Mouse (Mus musculus) heart, embryonic 14.5 days (tissue): ENCODE results near the gene Adssl1. TPM values are rescaled to one million over a fixed set of nuclear protein-coding genes. Genes with fewer than 3 reads are reported as not detected.
A peak's percentile ranks its signal among the peaks of the same experiment; 100 is the strongest.

Experiments used
- ATAC-seq: fragments of 200-750 bp; cut with Nextera tagmentation; 2 replicates; pipeline ENCODE4 v1.8.0; 2017; ENCODE audit warnings: low read depth, moderate TSS enrichment; ENCODE audit not compliant: insufficient number of reproducible peaks, insufficient read depth, low FRiP score
- H3K27ac ChIP-seq, 2 experiments: fragments of 200-500 bp in 1 of 2; fragments of 300-500 bp in 1 of 2; sonication (generic) in 1 of 2; replicated peaks in 1 of 2; 2 replicates each; pipeline ENCODE4 v1.5.1; 2012 to 2014; ENCODE audit warnings: low read depth in 2 of 2, low read length in 2 of 2, control low read depth in 1 of 2, mild to moderate bottlenecking in 1 of 2, mixed read lengths in 1 of 2; ENCODE audit not compliant: control insufficient read depth in 1 of 2, insufficient read depth in 1 of 2
- H3K27me3 ChIP-seq: fragments of 300-500 bp; sonication (generic); 2 replicates; pipeline ENCODE4 v1.6.1; 2014; ENCODE audit warnings: mild to moderate bottlenecking, low read length, control low read depth; ENCODE audit not compliant: control insufficient read depth, insufficient read depth
- H3K36me3 ChIP-seq: fragments of 300-500 bp; sonication (generic); 2 replicates; pipeline ENCODE4 v1.6.1; 2014; ENCODE audit warnings: mild to moderate bottlenecking, control low read depth, low read length, mixed read lengths; ENCODE audit not compliant: control insufficient read depth, insufficient read depth
- H3K4me1 ChIP-seq, 2 experiments: fragments of 200-500 bp in 1 of 2; fragments of 300-500 bp in 1 of 2; sonication (generic) in 1 of 2; 2 replicates each; pipeline ENCODE4 v1.6.1; 2012 to 2014; ENCODE audit warnings: low read length in 2 of 2, control low read depth in 1 of 2, mixed read lengths in 1 of 2; ENCODE audit not compliant: control insufficient read depth in 2 of 2, insufficient read depth in 2 of 2
- H3K4me2 ChIP-seq: fragments of 300-500 bp; sonication (generic); 2 replicates; pipeline ENCODE4 v1.6.1; 2014; ENCODE audit warnings: mild to moderate bottlenecking, low read length
- H3K4me3 ChIP-seq, 2 experiments: fragments of 200-500 bp in 1 of 2; fragments of 300-500 bp in 1 of 2; sonication (generic) in 1 of 2; 2 replicates each; pipeline ENCODE4 v1.5.1; 2012 to 2014; ENCODE audit warnings: low read length in 2 of 2, mild to moderate bottlenecking in 2 of 2, control low read depth in 1 of 2, low read depth in 1 of 2, moderate library complexity in 1 of 2; ENCODE audit not compliant: control insufficient read depth in 1 of 2, insufficient read depth in 1 of 2
- H3K9ac ChIP-seq: fragments of 300-500 bp; sonication (generic); 2 replicates; pipeline ENCODE4 v1.6.1; 2014; ENCODE audit warnings: mild to moderate bottlenecking, low read length
- H3K9me3 ChIP-seq: fragments of 300-500 bp; sonication (generic); 2 replicates; pipeline ENCODE4 v1.6.1; 2016; ENCODE audit warnings: low read length, control low read depth; ENCODE audit not compliant: control insufficient read depth
- WGBS: fragments of 180-500 bp; shearing (Covaris S2); extraction: QIAGEN DNeasy Blood & Tissue Kit; methylation state at CpG from one replicate; pipeline ENCODE4 v1.1.7; 2014; 5-methylcytosine and 5-hydroxymethylcytosine counted together
- polyA plus RNA-seq: library from polyadenylated mRNA; unstranded; fragments of >200 nt; fragmentation: Nextera tagmentation; extraction: Ambion mirVana; gene quantifications from 2 replicates; pipeline ENCODE4 v1.2.1, GENCODE M21; 2014

The Adssl1 gene
- polyA plus RNA-seq, 1 experiment from 2014 or later, result 89.7 TPM

- peaks cover 59 to 83% of the 10 kb centered on the region in 2 experiments for H3K4me1 ChIP-seq
- peak overlapping the region; percentile 58 for H3K9ac ChIP-seq
- peaks cover 92% of the 10 kb centered on the region for H3K36me3 ChIP-seq
- WGBS, result 50% methylated on average over 9 of the region's 9 CpGs
- H3K4me3 ChIP-seq, result no peak overlapping the region
- no peaks in the 10 kb centered on the region for H3K27me3 ChIP-seq
- no peaks in the 10 kb centered on the region for H3K9me3 ChIP-seq
- ATAC-seq, result no peak
- peak overlapping the region; percentile 59 for H3K4me2 ChIP-seq
- peak overlapping the region; percentile 88 to 98 for H3K27ac ChIP-seq
These were observed 42.0 kb downstream of the Adssl1 start for GRCm38 (mm10) chr12:112661851-112662250.

- Histone ChIP-seq H3K4me1 (peaks cover 72 to 98% of the 10 kb centered on the region in 2 experiments), H3K9ac (0 out of 2 replicates have a peak overlapping the region, but pooled peaks have one; percentile 3), H3K27ac (peak overlapping the region in 1 of 2 experiments; percentile 65; a peak in 2 of 4 replicates), H3K4me2 (no peak overlapping the region), H3K4me3 (no peak overlapping the region), H3K9me3 (no peaks in the 10 kb centered on the region), H3K27me3 (no peaks in the 10 kb centered on the region), H3K36me3 (peaks cover 92% of the 10 kb centered on the region)
- 85% methylated on average over 11 of the region's 11 CpGs for WGBS
- no peak for ATAC-seq
These were observed 43.5 kb downstream of the Adssl1 start for GRCm38 (mm10) chr12:112663303-112663702.

GRCm38 (mm10) chr12:112663716-112664115, 43.9 kb downstream of the Adssl1 start:
- ATAC-seq, result no peak
- Histone ChIP-seq H3K27ac (peak overlapping the region; percentile 4 to 65; a peak in 3 of 4 replicates), H3K36me3 (peaks cover 92% of the 10 kb centered on the region), H3K9me3 (no peaks in the 10 kb centered on the region), H3K9ac (peak overlapping the region; percentile 55), H3K27me3 (no peaks in the 10 kb centered on the region), H3K4me1 (peaks cover 76 to 100% of the 10 kb centered on the region in 2 experiments), H3K4me2 (no peak overlapping the region), H3K4me3 (no peak overlapping the region)
- 87% methylated on average over 12 of the region's 12 CpGs for WGBS

GRCm38 (mm10) chr12:112664124-112664523, 44.3 kb downstream of the Adssl1 start:
- Histone ChIP-seq H3K4me3 (no peak overlapping the region), H3K9me3 (no peaks in the 10 kb centered on the region), H3K36me3 (peaks cover 92% of the 10 kb centered on the region), H3K4me1 (peaks cover 75 to 100% of the 10 kb centered on the region in 2 experiments), H3K27me3 (no peaks in the 10 kb centered on the region), H3K9ac (peak overlapping the region; percentile 55), H3K4me2 (no peak overlapping the region), H3K27ac (peak overlapping the region; percentile 4 to 65; a peak in 3 of 4 replicates)
- WGBS, result 45% methylated on average over 2 of the region's 2 CpGs
- ATAC-seq, result no peak

GRCm38 (mm10) chr12:112664656-112665055, 44.8 kb downstream of the Adssl1 start:
- H3K4me2 ChIP-seq, result peak overlapping the region; percentile 53; the same call in 1 of the 2 replicates
- 61% methylated on average over 5 of the region's 5 CpGs for WGBS
- no peak overlapping the region for H3K4me3 ChIP-seq
- no peaks in the 10 kb centered on the region for H3K9me3 ChIP-seq
- ATAC-seq, result no peak
- peak overlapping the region; percentile 0 to 88; a peak in 2 of 4 replicates for H3K27ac ChIP-seq
- peaks cover 74 to 99% of the 10 kb centered on the region in 2 experiments for H3K4me1 ChIP-seq
- peaks cover 92% of the 10 kb centered on the region for H3K36me3 ChIP-seq
- H3K9ac ChIP-seq, result peak overlapping the region; percentile 67
- H3K27me3 ChIP-seq, result no peaks in the 10 kb centered on the region

GRCm38 (mm10) chr12:112665445-112665844, 45.6 kb downstream of the Adssl1 start:
- WGBS, result 15% methylated on average over 18 of the region's 18 CpGs
- H3K4me3 ChIP-seq, result peak overlapping the region in 1 of 2 experiments; percentile 17; a peak in 2 of 4 replicates
- peak overlapping the region; percentile 63 to 88 for H3K27ac ChIP-seq
- no peak for ATAC-seq
- peak overlapping the region; percentile 53 for H3K4me2 ChIP-seq
- no peaks in the 10 kb centered on the region for H3K27me3 ChIP-seq
- H3K4me1 ChIP-seq, result peaks cover 72 to 99% of the 10 kb centered on the region in 2 experiments
- no peaks in the 10 kb centered on the region for H3K9me3 ChIP-seq
- H3K9ac ChIP-seq, result peak overlapping the region; percentile 67
- H3K36me3 ChIP-seq, result peaks cover 92% of the 10 kb centered on the region

GRCm38 (mm10) chr12:112665881-112666544, 46.2 kb downstream of the Adssl1 start:
- peak overlapping the region; percentile 34 to 88 for H3K27ac ChIP-seq
- peak overlapping the region in 1 of 2 experiments; percentile 17; a peak in 1 of 4 replicates for H3K4me3 ChIP-seq
- H3K27me3 ChIP-seq, result no peaks in the 10 kb centered on the region
- peak overlapping the region; percentile 53 for H3K4me2 ChIP-seq
- H3K9ac ChIP-seq, result peak overlapping the region; percentile 67; the same call in 1 of the 2 replicates
- 68% methylated on average over 9 of the region's 9 CpGs for WGBS
- H3K9me3 ChIP-seq, result no peaks in the 10 kb centered on the region
- H3K36me3 ChIP-seq, result peaks cover 96% of the 10 kb centered on the region
- peaks cover 74 to 99% of the 10 kb centered on the region in 2 experiments for H3K4me1 ChIP-seq
- no peak for ATAC-seq
